Mouse (Mus musculus) limb, embryonic 12.5 days (tissue): Measurements from ENCODE around the gene Usp39. TPM values are rescaled to one million over a fixed set of nuclear protein-coding genes. Genes with fewer than 3 reads are reported as not detected.

Experiments used
- ATAC-seq: fragments of 200-750 bp; cut with Nextera tagmentation; 2 replicates; pipeline ENCODE4 v1.8.0; 2017; ENCODE audit warnings: low read depth, moderate TSS enrichment; ENCODE audit not compliant: insufficient number of reproducible peaks, insufficient read depth, low FRiP score, low TSS enrichment
- H3K27ac ChIP-seq: fragments of 300-500 bp; sonication (generic); 2 replicates; pipeline ENCODE4 v1.5.1; 2016; ENCODE audit warnings: mild to moderate bottlenecking, moderate library complexity
- H3K27me3 ChIP-seq: fragments of 300-500 bp; sonication (generic); 2 replicates; pipeline ENCODE4 v1.6.1; 2016; ENCODE audit warnings: mild to moderate bottlenecking, moderate library complexity
- H3K36me3 ChIP-seq: fragments of 300-500 bp; sonication (generic); 2 replicates; pipeline ENCODE4 v1.6.1; 2016; ENCODE audit warnings: mild to moderate bottlenecking, moderate library complexity
- H3K4me1 ChIP-seq: fragments of 300-500 bp; sonication (generic); replicated peaks from 2 replicates; pipeline ENCODE4 v1.6.1; 2016
- H3K4me2 ChIP-seq: fragments of 300-500 bp; sonication (generic); 2 replicates; pipeline ENCODE4 v1.6.1; 2016; ENCODE audit warnings: mild to moderate bottlenecking, moderate library complexity
- H3K4me3 ChIP-seq: fragments of 300-500 bp; sonication (generic); replicated peaks from 2 replicates; pipeline ENCODE4 v1.5.1; 2016; ENCODE audit warnings: mild to moderate bottlenecking
- H3K9ac ChIP-seq: fragments of 300-500 bp; sonication (generic); replicated peaks from 2 replicates; pipeline ENCODE4 v1.6.1; 2016; ENCODE audit warnings: mild to moderate bottlenecking, moderate library complexity
- H3K9me3 ChIP-seq: fragments of 300-500 bp; sonication (generic); 2 replicates; pipeline ENCODE4 v1.6.1; 2016; ENCODE audit warnings: mild to moderate bottlenecking, moderate library complexity
- WGBS: fragments of 180-500 bp; shearing (Covaris S2); methylation state at CpG from one replicate; pipeline ENCODE4 v1.1.7; 2016; 5-methylcytosine and 5-hydroxymethylcytosine counted together
- polyA plus RNA-seq: library from polyadenylated mRNA; unstranded; fragments of >200 nt; fragmentation: Nextera tagmentation; extraction: Ambion mirVana; gene quantifications from 2 replicates; pipeline ENCODE4 v1.2.1, GENCODE M21; 2016

Usp39 gene
- polyA plus RNA-seq, 1 experiment from 2014 or later: 71.3 TPM

GRCm38 (mm10) chr6:72348411-72348810, 3.4 kb upstream of the Usp39 start:
- WGBS: 88% methylated on average over 10 of the region's 10 CpGs
- H3K27ac ChIP-seq: 0 out of 2 replicates have a peak overlapping the region, but pooled peaks have one; percentile 35

GRCm38 (mm10) chr6:72347166-72347941, 2.4 kb upstream of the Usp39 start, which contains the start of gene 0610030E20Rik:
0610030E20Rik (plus strand) TSS chr6:72347317.
- no peaks in the 10 kb centered on the region for H3K9me3 ChIP-seq
- peak within 1 kb of the TSS; percentile 91 for H3K9ac ChIP-seq
- peak within 1 kb of the TSS; percentile 81 for H3K4me3 ChIP-seq
- no peaks in the 10 kb centered on the region for H3K27me3 ChIP-seq
- peak; percentile 53; the same call in 1 of the 2 replicates for ATAC-seq
- peak within 1 kb of the TSS; percentile 95 for H3K27ac ChIP-seq
- H3K36me3 ChIP-seq: peaks cover 33% of the 10 kb centered on the region
- H3K4me1 ChIP-seq: peaks cover 26% of the 10 kb centered on the region
- H3K4me2 ChIP-seq: peak within 1 kb of the TSS; percentile 83
- under 1% methylated on average over 64 of the region's 72 CpGs for WGBS

More at GRCm38 (mm10) chr6:72348411-72348810, 3.4 kb upstream of the Usp39 start:
- H3K27me3 ChIP-seq: no peaks in the 10 kb centered on the region
- H3K9me3 ChIP-seq: no peaks in the 10 kb centered on the region
- peak overlapping the region; percentile 83 for H3K4me2 ChIP-seq
- H3K36me3 ChIP-seq: peaks cover 29% of the 10 kb centered on the region
- ATAC-seq: no peak
- peaks cover 36% of the 10 kb centered on the region for H3K4me1 ChIP-seq
- peak overlapping the region; percentile 81; the same call in 1 of the 2 replicates for H3K4me3 ChIP-seq
- peak overlapping the region; percentile 91; the same call in 1 of the 2 replicates for H3K9ac ChIP-seq

GRCm38 (mm10) chr6:72346261-72346660, 1.3 kb upstream of the Usp39 start:
- Histone ChIP-seq H3K27me3 (no peaks in the 10 kb centered on the region), H3K4me3 (no peak overlapping the region), H3K9ac (no peak overlapping the region), H3K36me3 (peaks cover 32% of the 10 kb centered on the region), H3K4me2 (peak overlapping the region; percentile 83), H3K9me3 (no peaks in the 10 kb centered on the region), H3K27ac (no peak overlapping the region), H3K4me1 (peaks cover 23% of the 10 kb centered on the region)
- no peak for ATAC-seq
- WGBS: 80% methylated on average over 4 of the region's 4 CpGs

GRCm38 (mm10) chr6:72345633-72346032, 649 bp upstream of the Usp39 start:
- Histone ChIP-seq H3K4me1 (peaks cover 23% of the 10 kb centered on the region), H3K27ac (no peak overlapping the region)

GRCm38 (mm10) chr6:72344396-72345073, 449 bp downstream of the Usp39 start:
- H3K4me2 ChIP-seq: peak overlapping the region; percentile 90
- peaks cover 22% of the 10 kb centered on the region for H3K36me3 ChIP-seq
- H3K9me3 ChIP-seq: no peaks in the 10 kb centered on the region
- H3K27me3 ChIP-seq: no peaks in the 10 kb centered on the region
- no peak for ATAC-seq
- peak overlapping the region; percentile 86 for H3K4me3 ChIP-seq
- peak overlapping the region; percentile 91 for H3K9ac ChIP-seq
- peak overlapping the region; percentile 59; the same call in 1 of the 2 replicates for H3K27ac ChIP-seq
- whole genome bisulfite sequencing: under 1% methylated on average over 42 of the region's 42 CpGs
- peaks cover 23% of the 10 kb centered on the region for H3K4me1 ChIP-seq

More at GRCm38 (mm10) chr6:72345633-72346032, 649 bp upstream of the Usp39 start:
- H3K4me3 ChIP-seq: peak overlapping the region; percentile 86; the same call in 1 of the 2 replicates
- peaks cover 27% of the 10 kb centered on the region for H3K36me3 ChIP-seq
- H3K27me3 ChIP-seq: no peaks in the 10 kb centered on the region
- no peaks in the 10 kb centered on the region for H3K9me3 ChIP-seq
- peak overlapping the region; percentile 90 for H3K4me2 ChIP-seq
- H3K9ac ChIP-seq: no peak overlapping the region
- WGBS: 51% methylated on average over 6 of the region's 6 CpGs
- ATAC-seq: no peak

GRCm38 (mm10) chr6:72340481-72340880, 4.5 kb downstream of the Usp39 start:
- Histone ChIP-seq H3K27me3 (no peaks in the 10 kb centered on the region), H3K4me3 (no peak overlapping the region), H3K4me1 (peaks cover 11% of the 10 kb centered on the region), H3K4me2 (no peak overlapping the region), H3K36me3 (peaks cover 50% of the 10 kb centered on the region), H3K9ac (no peak overlapping the region), H3K27ac (no peak overlapping the region), H3K9me3 (no peaks in the 10 kb centered on the region)
- WGBS: 71% methylated on average over 2 of the region's 2 CpGs
- ATAC-seq: no peak

DNA sequence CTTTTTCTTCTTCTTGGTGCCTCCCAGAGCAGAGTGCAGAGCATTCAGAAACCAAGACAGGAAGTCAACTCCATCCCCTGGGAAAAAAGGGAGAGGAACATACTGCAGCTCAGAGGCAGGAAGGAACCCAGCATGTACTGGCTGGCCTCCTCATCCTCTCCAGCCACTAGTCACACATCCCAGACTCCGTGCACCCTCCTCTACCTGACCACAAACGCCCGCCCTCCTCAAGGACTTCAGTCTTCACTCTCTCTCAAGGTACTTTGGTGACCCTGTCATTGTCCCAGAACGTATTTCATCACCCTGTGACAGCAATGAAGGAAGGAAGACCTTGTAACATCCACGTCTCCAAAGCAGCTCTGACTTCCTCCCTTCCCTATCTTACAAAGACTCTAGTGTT, 11.9 kb downstream of the Usp39 start:
- no peaks in the 10 kb centered on the region for H3K4me1 ChIP-seq
- H3K27ac ChIP-seq: no peak overlapping the region
- no peak for ATAC-seq
- H3K4me3 ChIP-seq: no peak overlapping the region
- no peak overlapping the region for H3K9ac ChIP-seq
- no peak overlapping the region for H3K4me2 ChIP-seq
- no peaks in the 10 kb centered on the region for H3K27me3 ChIP-seq
- H3K36me3 ChIP-seq: peaks cover 97% of the 10 kb centered on the region
- WGBS: 88% methylated on average over 5 of the region's 5 CpGs
- no peaks in the 10 kb centered on the region for H3K9me3 ChIP-seq

- H3K4me1 ChIP-seq: no peaks in the 10 kb centered on the region
- H3K4me2 ChIP-seq: no peak overlapping the region
- 89% methylated on average over 4 of the region's 4 CpGs for WGBS
- no peaks in the 10 kb centered on the region for H3K27me3 ChIP-seq
- H3K36me3 ChIP-seq: peaks cover 97% of the 10 kb centered on the region
- ATAC-seq: no peak
- no peak overlapping the region for H3K27ac ChIP-seq
- no peaks in the 10 kb centered on the region for H3K9me3 ChIP-seq
- H3K9ac ChIP-seq: no peak overlapping the region
- H3K4me3 ChIP-seq: no peak overlapping the region
Observed at GRCm38 (mm10) chr6:72330133-72330532, 14.9 kb downstream of the Usp39 start.

GRCm38 (mm10) chr6:72329019-72329418, 16.0 kb downstream of the Usp39 start:
- no peaks in the 10 kb centered on the region for H3K4me1 ChIP-seq
- 90% methylated on average over 5 of the region's 5 CpGs for WGBS

DNA sequence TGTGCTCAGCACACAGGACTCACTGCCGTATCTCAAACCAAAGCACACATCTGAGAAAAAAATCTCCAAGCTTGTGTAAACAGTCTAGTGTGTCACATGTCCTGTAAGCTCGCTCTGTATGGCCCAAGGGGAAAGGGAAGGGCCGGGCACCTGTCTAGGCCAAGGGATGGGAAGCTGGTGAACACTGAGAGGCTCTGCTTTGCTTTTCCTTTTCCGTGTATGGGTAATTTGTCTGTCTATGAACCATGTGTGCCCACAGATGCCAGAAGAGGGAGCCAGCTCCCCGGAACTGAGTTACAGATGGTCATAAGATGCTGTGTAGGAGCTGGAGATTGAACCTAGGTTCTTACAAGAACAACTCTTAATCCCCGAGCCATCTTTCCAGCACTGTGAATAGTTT, 18.7 kb downstream of the Usp39 start:
- H3K4me1 ChIP-seq: no peaks in the 10 kb centered on the region
- no peak for ATAC-seq
- no peak overlapping the region for H3K4me3 ChIP-seq
- H3K9me3 ChIP-seq: no peaks in the 10 kb centered on the region
- H3K27ac ChIP-seq: no peak overlapping the region
- 79% methylated on average over 6 of the region's 6 CpGs for WGBS
- H3K9ac ChIP-seq: no peak overlapping the region
- H3K4me2 ChIP-seq: no peak overlapping the region
- no peaks in the 10 kb centered on the region for H3K27me3 ChIP-seq
- peaks cover 96% of the 10 kb centered on the region for H3K36me3 ChIP-seq

More at GRCm38 (mm10) chr6:72329019-72329418, 16.0 kb downstream of the Usp39 start:
- no peak for ATAC-seq
- Histone ChIP-seq H3K9ac (no peak overlapping the region), H3K27ac (no peak overlapping the region), H3K4me2 (no peak overlapping the region), H3K4me3 (no peak overlapping the region), H3K9me3 (no peaks in the 10 kb centered on the region), H3K36me3 (peaks cover 97% of the 10 kb centered on the region), H3K27me3 (no peaks in the 10 kb centered on the region)

GRCm38 (mm10) chr6:72323786-72324508, 21.0 kb downstream of the Usp39 start:
- H3K4me2 ChIP-seq: no peak overlapping the region
- no peaks in the 10 kb centered on the region for H3K27me3 ChIP-seq
- WGBS: 93% methylated on average over 6 of the region's 6 CpGs
- no peaks in the 10 kb centered on the region for H3K9me3 ChIP-seq
- no peak overlapping the region for H3K27ac ChIP-seq
- peaks cover 98% of the 10 kb centered on the region for H3K36me3 ChIP-seq
- no peak overlapping the region for H3K4me3 ChIP-seq
- no peak overlapping the region for H3K9ac ChIP-seq
- H3K4me1 ChIP-seq: no peaks in the 10 kb centered on the region
- no peak for ATAC-seq
